In genomic region chr17:31415258-31415657, GRCm38 (mm10) we compare ENCODE assay signal across 17 mouse cellular contexts. TPM values are rescaled to one million over a fixed set of nuclear protein-coding genes. Genes with fewer than 3 reads are reported as not detected.
A peak's percentile ranks its signal among the peaks of the same experiment; 100 is the strongest.
DNase-seq lines count a peak whose midpoint lies in the region; ATAC-seq and TF ChIP-seq lines count a peak whose summit lies in the region.
"Had no signal": no experiment of that assay in that cellular context is flagged by ENCODE, and none has a peak within 500 bp of the region (broad histone marks: within the 10 kb centered on the region; RNA-seq: fewer than 3 reads in every experiment).

No protein-coding gene starts in this region.

- no peak for TF ChIP-seq CTCF in forebrain, postnatal 0 days (IDR thresholded peaks at IDR 0.05; ENCODE audit: low read depth)

- H3K36me3 ChIP-seq in heart, embryonic 10.5 days = no peaks in the 10 kb centered on the region
- peaks cover 37% of the 10 kb centered on the region for H3K36me3 ChIP-seq in forebrain, postnatal 0 days (ENCODE audit: insufficient read depth)
- peaks cover 31% of the 10 kb centered on the region for H3K36me3 ChIP-seq in neural tube, embryonic 15.5 days

- ATAC-seq in forebrain, postnatal 0 days = peak; percentile 77
- no peak for ATAC-seq in neural tube, embryonic 15.5 days (ENCODE audit: low FRiP score)
- no peak for ATAC-seq in erythroid progenitor cell, adult 5-6 weeks (replicated peaks; ENCODE audit: low FRiP score, poor library complexity, severe bottlenecking)

- DNase-seq in heart, embryonic 10.5 days (ENCODE audit: low spot score) = no peak
- DNase-seq in heart, adult 9 months (ENCODE audit: low spot score in 2 of 2) = no peak
- peak; percentile 75 for DNase-seq in forebrain, postnatal 0 days
- peak; percentile 69 for DNase-seq in layer of hippocampus, adult 9-11 months
- DNase-seq in right cerebral cortex, postnatal 25 days = peak; percentile 44
- no peak for DNase-seq in embryo, embryonic 10 days (ENCODE audit: low spot score)
- DNase-seq: cerebellum, adult 2 months; gastrocnemius, adult 2 months; heart, postnatal 14 days; kidney, adult 9 months had no signal

- H3K27me3 ChIP-seq in heart, embryonic 10.5 days (ENCODE audit: insufficient read depth, poor library complexity, severe bottlenecking) = no peaks in the 10 kb centered on the region; the same call in 1 of the 2 replicates
- no peaks in the 10 kb centered on the region for H3K27me3 ChIP-seq in forebrain, postnatal 0 days (ENCODE audit: insufficient read depth, low read length)
- H3K27me3 ChIP-seq in neural tube, embryonic 15.5 days (replicated peaks) = no peaks in the 10 kb centered on the region
- H3K27me3 ChIP-seq: embryonic facial prominence, embryonic 15.5 days; hindbrain, embryonic 15.5 days; neural tube, embryonic 13.5 days had no signal

- 0 out of 2 replicates have a peak overlapping the region, but pooled peaks have one; percentile 16 for H3K27ac ChIP-seq in heart, embryonic 10.5 days
- H3K27ac ChIP-seq in forebrain, postnatal 0 days (ENCODE audit: low read depth, low read length) = peak overlapping the region; percentile 48; the same call in 1 of the 2 replicates
- no peak overlapping the region for H3K27ac ChIP-seq in neural tube, embryonic 15.5 days (replicated peaks)
- H3K27ac ChIP-seq: embryonic facial prominence, embryonic 15.5 days; gastrocnemius, adult 2 months; hindbrain, embryonic 15.5 days; neural tube, embryonic 13.5 days had no signal

- H3K4me1 ChIP-seq in heart, embryonic 10.5 days = peaks cover 36% of the 10 kb centered on the region
- 0 out of 2 replicates have a peak, but pooled peaks cover 4% of the 10 kb centered on the region for H3K4me1 ChIP-seq in forebrain, postnatal 0 days (ENCODE audit: insufficient read depth)
- H3K4me1 ChIP-seq in neural tube, embryonic 15.5 days = peaks cover 17% of the 10 kb centered on the region

- no peak overlapping the region for H3K4me3 ChIP-seq in heart, embryonic 10.5 days
- H3K4me3 ChIP-seq in forebrain, postnatal 0 days (ENCODE audit: low read depth, low read length) = no peak overlapping the region
- no peak overlapping the region for H3K4me3 ChIP-seq in neural tube, embryonic 15.5 days (replicated peaks)
- H3K4me3 ChIP-seq: embryonic facial prominence, embryonic 15.5 days; gastrocnemius, adult 2 months; hindbrain, embryonic 15.5 days; neural tube, embryonic 13.5 days had no signal

- no peak overlapping the region for H3K4me2 ChIP-seq in forebrain, postnatal 0 days (ENCODE audit: low read depth)
- no peak overlapping the region for H3K4me2 ChIP-seq in neural tube, embryonic 15.5 days
- H3K4me2 ChIP-seq: embryonic facial prominence, embryonic 15.5 days; hindbrain, embryonic 15.5 days; neural tube, embryonic 13.5 days had no signal

- H3K9me3 ChIP-seq in heart, embryonic 10.5 days = no peaks in the 10 kb centered on the region
- no peaks in the 10 kb centered on the region for H3K9me3 ChIP-seq in forebrain, postnatal 0 days (ENCODE audit: low read length)
- no peaks in the 10 kb centered on the region for H3K9me3 ChIP-seq in neural tube, embryonic 15.5 days (replicated peaks)
- H3K9me3 ChIP-seq: embryonic facial prominence, embryonic 15.5 days; hindbrain, embryonic 15.5 days; neural tube, embryonic 13.5 days had no signal

- WGBS in heart, embryonic 10.5 days = 56% methylated on average over 9 of the region's 9 CpGs
- WGBS in forebrain, postnatal 0 days = 69% methylated on average over 9 of the region's 9 CpGs
- 82% methylated on average over 9 of the region's 9 CpGs for WGBS in neural tube, embryonic 15.5 days

- no peak overlapping the region for H3K9ac ChIP-seq in forebrain, postnatal 0 days
- H3K9ac ChIP-seq in neural tube, embryonic 15.5 days (replicated peaks) = no peak overlapping the region
- H3K9ac ChIP-seq: embryonic facial prominence, embryonic 15.5 days; hindbrain, embryonic 15.5 days; neural tube, embryonic 13.5 days had no signal

RNA-seq across cellular contexts. Expression of gene Pde9a, which starts 29.2 kb away (rescaled TPM):
- 5.9 and 14.4 TPM in 2 replicates for polyA plus RNA-seq in heart, embryonic 10.5 days (2016; fragmentation: Nextera tagmentation; extraction: Ambion mirVana)
- 40.4 and 43.9 TPM in 2 replicates for total RNA-seq in forebrain, postnatal 0 days (2014; rRNA removed)
- polyA plus RNA-seq in forebrain, postnatal 0 days (2015; fragmentation: Nextera tagmentation; extraction: Ambion mirVana) = 35.5 and 43.6 TPM in 2 replicates
- 24.9 and 25.8 TPM in 2 replicates for polyA plus RNA-seq in neural tube, embryonic 15.5 days (2015; fragmentation: Nextera tagmentation; extraction: Ambion mirVana)
- total RNA-seq in erythroid progenitor cell, adult 5-6 weeks (2015; ENCODE audit: low replicate concordance) = not detected in 2 replicates
- not detected in 2 replicates for total RNA-seq in erythroid progenitor cell, adult 5-6 weeks (2017; ENCODE audit: low replicate concordance)
- total RNA-seq: common myeloid progenitor, adult 5-6 weeks; monocyte, adult 5-6 weeks had no signal

Comparison
In these comparisons a context has a peak if more than half of its experiments do, and no peak if none do; other contexts are left out.
1. DNase-seq: peak in forebrain, postnatal 0 days (single experiment), layer of hippocampus, adult 9-11 months (single experiment) and right cerebral cortex, postnatal 25 days (single experiment); none in heart, embryonic 10.5 days (single experiment), heart, adult 9 months (0 of 2) and embryo, embryonic 10 days (single experiment).